In the genomic region with DNA sequence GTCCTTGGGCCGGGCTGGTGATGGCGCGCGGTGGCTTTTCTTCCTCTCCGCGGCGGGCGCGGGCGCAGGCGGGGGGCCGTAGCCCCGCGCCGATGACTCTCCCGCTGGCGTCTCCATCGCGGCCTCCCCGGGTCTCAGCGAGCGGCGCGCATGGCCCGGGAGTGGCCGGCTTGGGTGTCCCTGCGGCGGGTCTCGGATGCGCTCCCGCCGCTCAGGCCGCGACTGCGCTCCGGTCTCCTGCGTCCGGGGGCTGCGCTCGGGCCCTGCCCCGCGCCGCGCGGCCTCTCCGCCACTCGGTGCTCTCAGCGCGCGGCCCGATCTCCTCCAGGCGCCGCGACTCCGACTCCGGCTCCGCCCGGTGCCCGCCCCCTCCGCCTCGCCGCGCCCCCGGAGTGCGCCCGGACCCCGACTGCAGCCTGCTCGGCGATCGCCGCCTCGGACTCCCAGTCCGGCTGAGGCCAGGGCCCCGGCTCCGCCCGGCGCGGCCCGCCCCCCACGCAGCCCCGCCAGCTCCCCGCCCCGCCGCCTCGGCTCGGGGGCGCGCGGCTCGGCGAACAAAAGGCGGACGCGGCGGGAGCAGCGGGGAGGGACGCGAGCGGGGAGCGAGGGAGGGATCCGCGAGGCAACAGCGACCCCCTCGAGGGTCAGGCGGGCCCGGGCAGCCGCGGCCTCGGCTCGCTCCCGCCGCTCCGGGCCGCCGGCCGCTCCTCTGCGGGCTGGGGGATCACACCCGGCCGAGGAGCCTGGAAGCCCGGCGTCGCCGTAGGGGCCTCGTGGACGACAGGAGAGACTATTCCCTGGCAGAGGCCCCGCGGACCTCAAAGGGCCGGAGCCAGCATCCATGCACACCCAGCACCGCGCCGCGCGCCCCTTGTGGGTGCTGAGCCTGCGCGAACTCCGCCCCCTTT, we compare ENCODE assay signal across 7 mouse cellular contexts. TPM values are rescaled to one million over a fixed set of nuclear protein-coding genes. Genes with fewer than 3 reads are reported as not detected.
DNase-seq lines count a peak whose midpoint lies in the region; ATAC-seq lines count a peak whose summit lies in the region.

A gene (minus strand): TSS at position 462 of the 908 bp plus-strand sequence.

- H3K9ac ChIP-seq in limb, embryonic 11.5 days (ENCODE audit: low read length), result peak within 1 kb of the TSS; percentile 99
- peak within 1 kb of the TSS; percentile 99 for H3K9ac ChIP-seq in midbrain, embryonic 12.5 days (replicated peaks)

- peaks cover 37% of the 10 kb centered on the region for H3K4me1 ChIP-seq in limb, embryonic 11.5 days (ENCODE audit: control insufficient read depth, insufficient read depth, low read length)
- peaks cover 49% of the 10 kb centered on the region for H3K4me1 ChIP-seq in midbrain, embryonic 12.5 days

- H3K4me2 ChIP-seq in limb, embryonic 11.5 days (ENCODE audit: low read depth, severe bottlenecking), result peak within 1 kb of the TSS; percentile 95
- H3K4me2 ChIP-seq in midbrain, embryonic 12.5 days (replicated peaks), result peak within 1 kb of the TSS; percentile 99

- peak within 1 kb of the TSS; percentile 95 for H3K4me3 ChIP-seq in limb, embryonic 11.5 days (ENCODE audit: low read depth, low read length)
- H3K4me3 ChIP-seq in midbrain, embryonic 12.5 days, result peak within 1 kb of the TSS; percentile 73

- peak within 1 kb of the TSS; percentile 97 for H3K27ac ChIP-seq in limb, embryonic 11.5 days (replicated peaks; ENCODE audit: low read depth, low read length)
- H3K27ac ChIP-seq in midbrain, embryonic 12.5 days (replicated peaks), result peak within 1 kb of the TSS; percentile 97

- no peaks in the 10 kb centered on the region for H3K9me3 ChIP-seq in limb, embryonic 11.5 days (ENCODE audit: control insufficient read depth, low read length)
- no peaks in the 10 kb centered on the region for H3K9me3 ChIP-seq in midbrain, embryonic 12.5 days

- peak; percentile 92 for DNase-seq in adrenal gland, postnatal 14 days
- DNase-seq in embryo, embryonic 11.5 days (ENCODE audit: low read depth, low spot score), result peak; percentile 79
- DNase-seq in kidney, adult 11 months, result peak; percentile 75
- peak; percentile 88 for DNase-seq in limb, embryonic 11.5 days (ENCODE audit: low spot score)
- peak; percentile 41 to 58 for DNase-seq in spleen, postnatal 36 days (ENCODE audit: low spot score in 2 of 2)

- ATAC-seq in granulocyte monocyte progenitor cell, adult 5-6 weeks (replicated peaks; ENCODE audit: poor library complexity, severe bottlenecking), result peak; percentile 52
- ATAC-seq in limb, embryonic 11.5 days (ENCODE audit: insufficient number of reproducible peaks, low FRiP score, low TSS enrichment, low read depth), result peak; percentile 89
- ATAC-seq in midbrain, embryonic 12.5 days (ENCODE audit: low FRiP score, low read depth), result peak; percentile 88

- H3K36me3 ChIP-seq in limb, embryonic 11.5 days (ENCODE audit: control insufficient read depth, insufficient read depth, low read length), result 0 out of 2 replicates have a peak, but pooled peaks cover 2% of the 10 kb centered on the region
- no peaks in the 10 kb centered on the region; the same call in 1 of the 2 replicates for H3K36me3 ChIP-seq in midbrain, embryonic 12.5 days

- WGBS in limb, embryonic 11.5 days, result under 1% methylated on average over 107 of the region's 136 CpGs
- under 1% methylated on average over 102 of the region's 136 CpGs for WGBS in midbrain, embryonic 12.5 days

- H3K27me3 ChIP-seq in limb, embryonic 11.5 days (ENCODE audit: control insufficient read depth, insufficient read depth, low read length), result no peaks in the 10 kb centered on the region
- no peaks in the 10 kb centered on the region for H3K27me3 ChIP-seq in midbrain, embryonic 12.5 days

RNA-seq across cellular contexts. Expression of the gene that starts here (rescaled TPM):
- total RNA-seq in adrenal gland, postnatal 14 days (2021), result 31.9 and 33.5 TPM in 2 replicates
- 4.4 and 5.7 TPM in 2 replicates for total RNA-seq in granulocyte monocyte progenitor cell, adult 5-6 weeks (2014; fragmentation: Nextera tagmentation)
- total RNA-seq in granulocyte monocyte progenitor cell, adult 5-6 weeks (2017), result 2.5 TPM in 2 replicates
- polyA plus RNA-seq in limb, embryonic 11.5 days (2014; fragmentation: Nextera tagmentation; extraction: Ambion mirVana), result 5.7 and 7.0 TPM in 2 replicates
- polyA plus RNA-seq in midbrain, embryonic 12.5 days (2016; fragmentation: Nextera tagmentation; extraction: Ambion mirVana), result 6.9 and 7.3 TPM in 2 replicates

Comparison
In these comparisons a context has a peak if more than half of its experiments do, and no peak if none do; other contexts are left out.
1. Peak in every context shown above with its lines: DNase-seq, ATAC-seq, H3K4me3 ChIP-seq and H3K27ac ChIP-seq.